Mouse (Mus musculus): ENCODE measurements around the gene Gm14403. TPM values are rescaled to one million over a fixed set of nuclear protein-coding genes. Genes with fewer than 3 reads are reported as not detected.

Gm14403 gene
- total and polyA plus RNA-seq, 3 experiments, result 7.5 to 19.9 (median 10.5) TPM

Other genes with a start within 250 kb of the Gm14403 start
- gene Gm14409, start 231.2 kb upstream of the Gm14403 start, total RNA-seq (2012; rRNA removed), result 7.0 and 8.2 TPM in 2 replicates
- 12.0 and 13.8 TPM in 2 replicates for gene Gm14409, start 231.2 kb upstream of the Gm14403 start, total RNA-seq (2014; rRNA removed)
- gene Gm14409, start 231.2 kb upstream of the Gm14403 start, polyA plus RNA-seq (2012; ENCODE audit: insufficient read length, low read depth), result 5.1 and 8.1 TPM in 2 replicates
- gene Gm14412, start 173.9 kb upstream of the Gm14403 start, total RNA-seq (2012; rRNA removed), result 1.2 and 1.8 TPM in 2 replicates
- gene Gm14412, start 173.9 kb upstream of the Gm14403 start, total RNA-seq (2014; rRNA removed), result 2.9 and 3.8 TPM in 2 replicates
- gene Gm14412, start 173.9 kb upstream of the Gm14403 start, polyA plus RNA-seq (2012; ENCODE audit: insufficient read length, low read depth), result 2.9 and 4.4 TPM in 2 replicates
- gene Gm14418, start 99.9 kb upstream of the Gm14403 start, total RNA-seq (2012; rRNA removed), result 10.8 and 14.3 TPM in 2 replicates
- gene Gm14418, start 99.9 kb upstream of the Gm14403 start, total RNA-seq (2014; rRNA removed), result 27.3 and 33.6 TPM in 2 replicates
- 15.9 and 18.1 TPM in 2 replicates for gene Gm14418, start 99.9 kb upstream of the Gm14403 start, polyA plus RNA-seq (2012; ENCODE audit: insufficient read length, low read depth)
- 8.1 and 9.4 TPM in 2 replicates for gene Zfp970, start 33.5 kb upstream of the Gm14403 start, total RNA-seq (2012; rRNA removed)
- 15.7 and 19.6 TPM in 2 replicates for gene Zfp970, start 33.5 kb upstream of the Gm14403 start, total RNA-seq (2014; rRNA removed)
- 16.7 and 19.7 TPM in 2 replicates for gene Zfp970, start 33.5 kb upstream of the Gm14403 start, polyA plus RNA-seq (2012; ENCODE audit: insufficient read length, low read depth)
- gene Gm14406, start 80.0 kb downstream of the Gm14403 start, total RNA-seq (2012; rRNA removed), result 4.8 and 7.6 TPM in 2 replicates
- gene Gm14406, start 80.0 kb downstream of the Gm14403 start, total RNA-seq (2014; rRNA removed), result 11.2 and 17.9 TPM in 2 replicates
- 6.2 and 10.2 TPM in 2 replicates for gene Gm14406, start 80.0 kb downstream of the Gm14403 start, polyA plus RNA-seq (2012; ENCODE audit: insufficient read length, low read depth)